Mouse (Mus musculus) B cell, adult (primary cell): ENCODE data around the gene Nup35. TPM values are rescaled to one million over a fixed set of nuclear protein-coding genes. Genes with fewer than 3 reads are reported as not detected.

Experiments
- total RNA-seq: library from RNA; stranded (reverse); gene quantifications from 4 replicates; pipeline ENCODE4 v1.2.4, GENCODE M21; 2023; ENCODE audit not compliant: inconsistent age

Gene Nup35
- total RNA-seq: 16.0 to 25.6 TPM (median 18.9 TPM) in 4 replicates

GRCm38 (mm10) chr2:80616854-80617737 lies at the start of gene Nup35, which contains the start of gene Dusp19:
Gene Nup35, plus strand, starts transcription at chr2:80617236.
Gene Dusp19, plus strand, starts transcription at chr2:80617045.

DNA sequence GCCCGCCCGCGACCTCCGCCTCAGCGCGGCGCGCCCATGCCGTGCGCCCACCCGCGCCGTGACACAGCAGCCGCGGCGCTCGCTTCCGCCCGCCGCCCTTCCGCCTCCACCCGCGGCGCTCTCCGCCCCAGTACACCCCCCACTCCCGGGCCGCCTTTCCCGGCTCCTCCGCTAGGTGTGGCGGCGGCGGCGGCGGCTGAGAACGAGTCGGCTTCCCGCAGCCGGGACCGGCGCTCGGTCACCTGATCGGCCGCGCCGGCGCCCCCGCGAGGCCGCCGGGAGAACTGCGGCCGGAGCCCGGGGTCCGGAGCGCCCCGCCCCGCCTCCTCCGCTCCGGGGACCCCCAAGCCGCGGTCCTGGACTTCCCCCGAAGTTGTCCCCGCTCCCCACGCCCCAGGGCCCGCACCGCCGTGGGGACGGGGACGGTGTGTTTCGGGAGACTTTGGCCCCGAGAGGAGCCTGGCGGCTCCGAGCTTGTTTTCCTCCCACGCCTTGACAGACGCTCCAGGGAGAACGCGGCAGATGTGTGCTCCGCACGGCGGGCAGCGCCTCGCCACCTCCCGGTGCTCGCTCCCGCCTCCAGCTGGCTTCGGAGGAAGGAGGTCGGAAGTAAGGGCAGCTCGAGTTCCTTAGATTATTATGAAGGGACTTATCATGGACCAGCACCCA lies 35.9 kb upstream of the Nup35 start, which contains the start of gene Nckap1:
Nckap1 (minus strand) TSS at position 338 of the 669 bp plus-strand sequence.

Other genes starting within 250 kb of the Nup35 start
- not detected in 4 replicates for gene Frzb, start 169.6 kb upstream of the Nup35 start, total RNA-seq
- 0.13 to 0.21 TPM in 2 of 4 replicates, not detected in the others for gene Nckap1, start 35.9 kb upstream of the Nup35 start, total RNA-seq
- 4.6 to 6.6 TPM (median 5.3 TPM) in 4 replicates for gene Dusp19, start 191 bp upstream of the Nup35 start, total RNA-seq